Mouse (Mus musculus) NIH3T3 (cell line): ENCODE measurements around the gene Rapgef3.

Experiments
- DNase-seq: peaks from one replicate; pipeline ENCODE4 v3.0.0-alpha.2; 2012; ENCODE audit warnings: low read depth

Gene Rapgef3

GRCm38 (mm10) chr15:97793386-97794153, 25.8 kb upstream of the Rapgef3 start:
- no peak for DNase-seq

- DNase-seq, result no peak
These were observed 23.4 kb upstream of the Rapgef3 start for GRCm38 (mm10) chr15:97791126-97791700.

- DNase-seq, result peak; percentile 78
These were observed 22.2 kb upstream of the Rapgef3 start for GRCm38 (mm10) chr15:97789761-97790505.

GRCm38 (mm10) chr15:97788821-97789220, 21.0 kb upstream of the Rapgef3 start:
- no peak for DNase-seq

- DNase-seq, result no peak
These were observed 20.3 kb upstream of the Rapgef3 start for GRCm38 (mm10) chr15:97787799-97788667.

GRCm38 (mm10) chr15:97787148-97787798, 19.5 kb upstream of the Rapgef3 start:
- no peak for DNase-seq

- peak; percentile 86 for DNase-seq
These were observed 18.8 kb upstream of the Rapgef3 start for GRCm38 (mm10) chr15:97786412-97787112.

GRCm38 (mm10) chr15:97785731-97786411, 18.1 kb upstream of the Rapgef3 start:
- DNase-seq, result peak; percentile 57

GRCm38 (mm10) chr15:97784561-97785161, 16.9 kb upstream of the Rapgef3 start:
- peak; percentile 48 for DNase-seq

GRCm38 (mm10) chr15:97784092-97784559, 16.4 kb upstream of the Rapgef3 start:
- DNase-seq, result peak; percentile 96

GRCm38 (mm10) chr15:97782749-97783105, 15.0 kb upstream of the Rapgef3 start:
- DNase-seq, result peak; percentile 93

- peak; percentile 76 for DNase-seq
These were observed 14.4 kb upstream of the Rapgef3 start for GRCm38 (mm10) chr15:97781961-97782748.

- no peak for DNase-seq
These were observed 12.8 kb upstream of the Rapgef3 start for GRCm38 (mm10) chr15:97780611-97781031.

GRCm38 (mm10) chr15:97779576-97779975, 11.8 kb upstream of the Rapgef3 start:
- DNase-seq, result no peak

GRCm38 (mm10) chr15:97778311-97779098, 10.7 kb upstream of the Rapgef3 start, which contains the start of gene Slc48a1:
Gene Slc48a1 (plus strand): TSS chr15:97778520.
- DNase-seq, result peak; percentile 59

GRCm38 (mm10) chr15:97776919-97777318, 9.1 kb upstream of the Rapgef3 start:
- DNase-seq, result no peak

- peak; percentile 81 for DNase-seq
These were observed 8.7 kb upstream of the Rapgef3 start for GRCm38 (mm10) chr15:97776514-97776913.

GRCm38 (mm10) chr15:97773961-97774370, 6.2 kb upstream of the Rapgef3 start:
- no peak for DNase-seq
